Mouse (Mus musculus) gastrocnemius, adult 8-10 months (tissue): ENCODE measurements around the gene Flnb. TPM values are rescaled to one million over a fixed set of nuclear protein-coding genes. Genes with fewer than 3 reads are reported as not detected.
A peak's percentile ranks its signal among the peaks of the same experiment; 100 is the strongest.

ENCODE experiments used
- DNase-seq, 2 experiments: peaks; one replicate each; pipeline ENCODE4 v3.0.0; 2022; ENCODE audit warnings: low spot score in 2 of 2
- total RNA-seq, 4 experiments: library from RNA; stranded (reverse); gene quantifications; 2 replicates each; pipeline ENCODE4 v1.2.4; 2022

Flnb gene
- total RNA-seq, 4 experiments from 2014 or later, result 4.7 to 8.3 (median 5.6) TPM

DNA sequence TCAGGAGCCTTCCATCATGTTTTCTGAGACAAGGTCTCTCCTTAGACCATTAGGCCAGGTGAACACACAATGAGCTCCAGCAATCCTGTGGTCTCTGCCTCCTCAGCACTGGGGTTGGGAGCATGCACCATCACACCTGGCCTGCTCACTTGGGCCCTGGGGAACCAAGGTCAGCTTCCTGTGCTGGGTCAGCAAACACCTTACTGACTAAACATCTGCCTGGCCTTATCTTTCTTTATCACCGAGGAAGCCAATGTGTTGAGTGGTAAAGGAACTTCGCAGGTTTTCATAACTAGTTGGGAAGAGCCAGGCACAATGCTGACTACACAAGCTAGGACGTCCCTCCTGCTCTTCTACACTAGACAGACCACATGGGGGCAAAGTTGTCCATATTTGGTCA is 172.2 kb downstream of the Flnb start:
- no peak for DNase-seq

DNA sequence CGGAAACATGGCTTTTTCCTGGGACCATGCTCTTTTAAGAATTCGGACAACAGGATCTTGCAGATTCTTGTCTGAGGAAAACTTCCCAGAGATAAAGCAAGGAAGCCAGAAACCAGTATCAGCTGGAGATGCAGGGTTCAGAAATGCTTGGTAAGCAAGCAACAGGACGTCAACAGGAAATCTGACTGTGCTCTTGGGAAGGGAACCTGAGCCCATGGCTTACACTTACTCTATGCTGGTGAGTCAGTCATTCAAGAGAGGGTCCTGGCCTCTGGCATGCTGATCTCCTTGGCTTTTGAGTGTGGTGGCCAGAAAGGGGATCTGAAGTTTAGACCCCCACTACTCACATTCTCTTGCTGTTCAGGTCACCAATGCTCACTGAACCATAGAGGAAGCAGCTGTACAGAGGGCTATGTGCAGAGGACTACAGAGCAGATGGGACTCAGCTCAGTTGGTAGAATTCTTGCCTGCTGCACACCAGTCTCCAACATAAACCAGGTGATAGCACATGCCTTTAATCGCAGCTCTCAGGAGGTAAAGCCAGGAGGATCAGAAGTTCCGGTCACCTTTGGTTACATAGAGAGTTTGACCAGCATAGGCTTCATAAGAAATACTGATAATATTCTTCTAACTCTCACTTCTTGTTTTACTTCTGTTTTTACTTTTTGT is 173.5 kb downstream of the Flnb start:
- no peak for DNase-seq

DNA sequence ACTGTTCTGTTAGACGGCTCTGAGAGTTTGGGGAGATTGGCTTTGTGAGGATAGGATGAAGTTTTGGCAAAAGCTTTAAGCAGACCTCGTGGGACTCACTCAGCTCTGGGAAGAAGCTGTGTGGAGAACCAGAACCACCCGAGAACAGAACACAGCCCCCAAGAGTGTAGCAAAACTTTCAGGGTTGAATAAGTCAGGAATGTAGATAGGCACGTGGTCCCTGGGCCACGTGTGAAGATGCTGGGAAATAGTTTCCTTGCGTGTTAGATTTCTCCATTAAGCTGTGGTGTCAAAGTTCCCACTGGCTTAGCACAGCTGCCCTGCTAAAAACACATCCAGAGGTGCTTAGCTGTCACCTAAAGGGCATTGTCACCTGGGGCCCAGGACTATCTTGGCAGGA is 174.4 kb downstream of the Flnb start:
- no peak for DNase-seq

DNA sequence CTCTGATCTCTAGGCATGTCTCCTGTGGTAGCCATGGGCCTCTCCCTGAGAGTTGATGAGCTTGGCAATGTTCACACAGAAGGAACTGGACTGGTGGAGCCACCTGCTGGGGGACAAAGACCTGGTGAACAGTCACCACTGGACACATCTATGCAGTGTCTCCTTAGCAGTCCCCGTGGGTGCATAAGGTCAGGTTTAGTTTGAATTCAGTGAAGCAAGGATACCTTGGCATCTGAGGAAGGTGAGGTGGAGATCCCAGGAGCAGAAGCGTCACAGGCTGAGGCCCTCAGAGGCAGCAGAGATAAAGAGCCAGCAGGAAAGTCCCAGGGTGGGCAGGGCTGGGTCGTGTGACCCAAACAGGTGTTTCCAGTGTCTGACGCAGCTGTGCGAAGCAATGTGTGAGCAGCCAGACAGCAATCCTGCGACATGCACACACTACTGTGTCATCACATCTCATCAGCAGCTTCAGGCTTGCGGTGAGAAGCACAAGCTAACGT is 176.6 kb downstream of the Flnb start, which contains the start of gene Dnase1l3:
Gene Dnase1l3 (minus strand): TSS at position 303 of the 497 bp plus-strand sequence.
- no peak for DNase-seq

DNA sequence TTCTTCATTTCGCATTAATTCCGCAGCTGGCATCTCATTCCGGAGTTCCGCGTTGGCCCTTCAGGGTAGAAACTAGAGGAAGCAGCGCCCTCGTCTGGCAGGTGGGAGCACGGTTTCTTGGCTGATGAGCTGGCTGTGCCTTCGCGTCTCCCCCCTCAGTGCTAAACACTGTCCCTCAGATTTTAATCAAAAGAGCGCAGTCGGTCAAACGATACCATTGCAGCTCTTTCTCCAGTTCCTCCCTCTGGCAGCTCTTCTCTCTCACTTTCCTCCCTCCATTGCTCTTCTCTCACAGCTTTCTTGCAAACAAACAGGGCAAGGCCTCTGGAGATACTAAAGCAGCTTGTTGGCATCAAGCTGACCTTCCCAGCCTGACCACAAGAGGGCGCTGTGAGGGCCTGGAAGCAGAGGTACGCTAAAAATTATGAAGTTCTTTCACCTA is 179.5 kb downstream of the Flnb start:
- DNase-seq, result peak; percentile 80 to 81

DNA sequence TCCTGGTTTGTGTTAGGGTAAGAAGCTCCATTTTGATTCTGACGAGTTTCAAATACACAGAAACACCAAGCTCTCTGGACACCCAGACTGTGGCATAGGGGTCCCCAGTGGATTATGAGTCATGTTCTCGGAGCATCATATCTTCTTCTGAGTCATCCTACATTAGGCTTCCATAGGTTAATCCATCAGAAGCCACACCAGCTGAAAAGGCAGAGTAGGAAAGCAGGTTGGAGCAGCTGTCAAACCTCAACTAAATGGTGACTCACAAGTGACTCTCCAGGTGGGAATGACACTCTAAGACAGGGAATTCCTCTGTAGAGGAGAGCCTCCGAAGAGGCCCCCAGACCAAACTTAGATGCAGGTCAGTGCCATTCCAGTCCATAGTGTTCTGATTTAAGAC is 181.3 kb downstream of the Flnb start:
- DNase-seq, result no peak

DNA sequence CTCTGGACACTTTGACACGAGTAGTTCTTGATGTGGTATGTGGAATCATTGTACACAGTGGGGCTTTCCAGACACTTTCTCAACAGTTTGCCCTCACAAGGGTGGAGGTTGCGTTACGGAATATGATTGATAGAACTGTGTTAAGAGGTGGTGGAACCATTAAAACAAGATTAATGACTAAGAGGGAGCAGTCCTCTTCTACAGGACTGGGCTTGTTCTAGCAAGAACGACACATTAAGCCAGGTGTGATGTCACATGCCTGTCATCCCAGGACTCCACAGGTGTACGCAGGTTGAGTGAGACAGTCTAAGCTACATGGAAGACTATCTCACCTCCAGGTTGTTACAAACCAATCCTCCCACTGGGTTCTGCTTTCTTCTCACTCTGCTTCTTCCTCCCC is 181.7 kb downstream of the Flnb start:
- no peak for DNase-seq

DNA sequence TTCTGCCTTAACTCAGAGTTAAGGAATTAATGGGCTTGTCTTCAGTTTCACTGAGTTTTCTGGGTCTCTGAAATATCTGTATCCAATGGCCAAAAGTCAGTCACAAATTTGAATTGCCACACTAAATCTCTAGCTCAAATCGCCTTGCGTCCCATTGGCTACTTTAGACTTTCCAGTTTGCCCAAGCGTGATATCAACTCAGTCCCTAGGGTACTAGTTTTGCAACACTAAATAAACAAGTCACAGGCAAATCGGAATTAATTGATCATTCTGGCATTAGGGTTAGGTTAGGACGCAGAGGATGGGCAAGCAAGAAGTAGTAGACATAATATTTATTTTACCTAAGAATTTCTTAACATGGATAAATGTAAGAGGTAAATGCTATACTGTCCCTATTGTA is 182.5 kb downstream of the Flnb start:
- no peak for DNase-seq

Other genes with a start within 250 kb of the Flnb start
- under 1 TPM in 2 of 4 experiments, not detected in 2; 0.19 to 0.27 TPM for gene Gm3558, start 249.4 kb upstream of the Flnb start, total RNA-seq
- not detected for gene Gm10338, start 222.4 kb upstream of the Flnb start, total RNA-seq
- not detected for gene Gm10128, start 174.0 kb upstream of the Flnb start, total RNA-seq
- not detected for gene Gm26661, start 26.4 kb upstream of the Flnb start, total RNA-seq
- gene Gm45521, start 139.3 kb downstream of the Flnb start, total RNA-seq, result not detected
- gene Dnase1l3, start 176.6 kb downstream of the Flnb start, total RNA-seq, result not detected
- gene Abhd6, start 184.9 kb downstream of the Flnb start, total RNA-seq, result 10 to 100 TPM in 1 of 4 experiments, 1 to 10 TPM in 3; 6.8 to 10.2 (median 8.3) TPM